9 mouse cellular contexts compared by ENCODE assay signal in genomic region chr16:55460519-55460918, GRCm38 (mm10).
DNase-seq lines count a peak whose midpoint lies in the region; ATAC-seq and TF ChIP-seq lines count a peak whose summit lies in the region.
"Had no signal": no experiment of that assay in that cellular context is flagged by ENCODE, and none has a peak within 500 bp of the region (broad histone marks: within the 10 kb centered on the region; RNA-seq: fewer than 3 reads in every experiment).

No protein-coding gene starts in this region.

- intact Hi-C loops in heart, postnatal 10 days (cut with DNase I): loop anchor here (10.0 kb wide), 1 partner anchor 306 kb away; no protein-coding TSS in a partner anchor

- H3K4me2 ChIP-seq in midbrain, embryonic 11.5 days: no peak overlapping the region
- no peak overlapping the region for H3K4me2 ChIP-seq in midbrain, embryonic 15.5 days
- H3K4me2 ChIP-seq in hindbrain, postnatal 0 days (ENCODE audit: low read depth, low read length): no peak overlapping the region

- no peaks in the 10 kb centered on the region for H3K4me1 ChIP-seq in midbrain, embryonic 11.5 days (ENCODE audit: control insufficient read depth, insufficient read depth, low read length)
- H3K4me1 ChIP-seq in midbrain, embryonic 15.5 days: no peaks in the 10 kb centered on the region
- no peaks in the 10 kb centered on the region for H3K4me1 ChIP-seq in hindbrain, postnatal 0 days (ENCODE audit: insufficient read depth, low read length)
- H3K4me1 ChIP-seq: megakaryocyte, embryonic 14.5 days had no signal

- H3K27ac ChIP-seq in midbrain, embryonic 11.5 days (ENCODE audit: low read depth, low read length): no peak overlapping the region
- no peak overlapping the region for H3K27ac ChIP-seq in midbrain, embryonic 15.5 days
- no peak overlapping the region for H3K27ac ChIP-seq in hindbrain, postnatal 0 days

- no peak overlapping the region for H3K4me3 ChIP-seq in midbrain, embryonic 11.5 days (ENCODE audit: low read depth, low read length)
- no peak overlapping the region for H3K4me3 ChIP-seq in midbrain, embryonic 15.5 days
- H3K4me3 ChIP-seq in hindbrain, postnatal 0 days (ENCODE audit: low read length): no peak overlapping the region
- H3K4me3 ChIP-seq: megakaryocyte, embryonic 14.5 days had no signal

- DNase-seq in cerebellum, postnatal 10 days: peak; percentile 26 to 29
- DNase-seq in cerebellum, adult 8-10 months: no peak
- no peak for DNase-seq in midbrain, embryonic 11.5 days (ENCODE audit: low spot score, missing footprints)
- DNase-seq in hindbrain, postnatal 0 days (ENCODE audit: low spot score): peak; percentile 52
- DNase-seq in retina, postnatal 1 day: peak; percentile 34
- DNase-seq in heart, postnatal 10 days: no peak
- no peak for DNase-seq in layer of hippocampus, adult 9-10 months (ENCODE audit: low spot score)

- 0 out of 2 replicates have a peak, but pooled peaks have one; percentile 50 for ATAC-seq in midbrain, embryonic 11.5 days (ENCODE audit: low FRiP score)
- ATAC-seq in midbrain, embryonic 15.5 days (replicated peaks): no peak
- no peak for ATAC-seq in hindbrain, postnatal 0 days

- H3K27me3 ChIP-seq in midbrain, embryonic 11.5 days (ENCODE audit: control insufficient read depth, insufficient read depth, low read length): no peaks in the 10 kb centered on the region
- H3K27me3 ChIP-seq in midbrain, embryonic 15.5 days (replicated peaks): no peaks in the 10 kb centered on the region
- H3K27me3 ChIP-seq in hindbrain, postnatal 0 days (ENCODE audit: insufficient read depth, low read length): no peaks in the 10 kb centered on the region
- H3K27me3 ChIP-seq: megakaryocyte, embryonic 14.5 days had no signal

- no peaks in the 10 kb centered on the region for H3K36me3 ChIP-seq in midbrain, embryonic 11.5 days (ENCODE audit: control insufficient read depth, insufficient read depth, low read length)
- H3K36me3 ChIP-seq in midbrain, embryonic 15.5 days (replicated peaks): no peaks in the 10 kb centered on the region
- H3K36me3 ChIP-seq in hindbrain, postnatal 0 days (ENCODE audit: insufficient read depth, low read length): no peaks in the 10 kb centered on the region

- H3K9me3 ChIP-seq in midbrain, embryonic 11.5 days (ENCODE audit: control insufficient read depth, low read length): no peaks in the 10 kb centered on the region
- no peaks in the 10 kb centered on the region for H3K9me3 ChIP-seq in midbrain, embryonic 15.5 days
- no peaks in the 10 kb centered on the region for H3K9me3 ChIP-seq in hindbrain, postnatal 0 days (ENCODE audit: low read length)
- H3K9me3 ChIP-seq: megakaryocyte, embryonic 14.5 days had no signal

- TF ChIP-seq CTCF in hindbrain, postnatal 0 days (IDR thresholded peaks at IDR 0.05; ENCODE audit: low read depth): peak; percentile 76

- H3K9ac ChIP-seq in midbrain, embryonic 11.5 days (ENCODE audit: low read length): no peak overlapping the region
- H3K9ac ChIP-seq in midbrain, embryonic 15.5 days: no peak overlapping the region
- no peak overlapping the region for H3K9ac ChIP-seq in hindbrain, postnatal 0 days (replicated peaks; ENCODE audit: low read length)

Comparison
In these comparisons a context has a peak if more than half of its experiments do, and no peak if none do; other contexts are left out.
1. DNase-seq: peak in cerebellum, postnatal 10 days (2 of 2), hindbrain, postnatal 0 days (single experiment) and retina, postnatal 1 day (single experiment); none in cerebellum, adult 8-10 months (single experiment), midbrain, embryonic 11.5 days (single experiment), heart, postnatal 10 days (0 of 2) and layer of hippocampus, adult 9-10 months (single experiment).